ENCODE assay signal across 10 mouse cellular contexts in genomic region chr2:93899397-93900380, GRCm38 (mm10). TPM values are rescaled to one million over a fixed set of nuclear protein-coding genes. Genes with fewer than 3 reads are reported as not detected.
DNase-seq lines count a peak whose midpoint lies in the region; ATAC-seq and TF ChIP-seq lines count a peak whose summit lies in the region.
"Had no signal": no experiment of that assay in that cellular context is flagged by ENCODE, and none has a peak within 500 bp of the region (broad histone marks: within the 10 kb centered on the region; RNA-seq: fewer than 3 reads in every experiment).

No protein-coding gene starts in this region.

- no peak overlapping the region for H3K4me2 ChIP-seq in lung, embryonic 15.5 days
- no peak overlapping the region for H3K4me2 ChIP-seq in limb, embryonic 14.5 days (replicated peaks; ENCODE audit: low read depth, low read length, severe bottlenecking)
- H3K4me2 ChIP-seq: midbrain, embryonic 12.5 days had no signal

- no peak for TF ChIP-seq POLR2A in limb, embryonic 14.5 days (IDR thresholded peaks at IDR 0.05; ENCODE audit: borderline replicate concordance, extremely low read depth, insufficient read depth, insufficient read length)

- H3K36me3 ChIP-seq in lung, embryonic 15.5 days, result no peaks in the 10 kb centered on the region
- no peaks in the 10 kb centered on the region for H3K36me3 ChIP-seq in embryonic facial prominence, embryonic 10.5 days (replicated peaks)
- no peaks in the 10 kb centered on the region for H3K36me3 ChIP-seq in limb, embryonic 14.5 days (ENCODE audit: control insufficient read depth, insufficient read depth, low read length)
- H3K36me3 ChIP-seq: midbrain, embryonic 12.5 days had no signal

- H3K4me1 ChIP-seq in lung, embryonic 15.5 days, result no peaks in the 10 kb centered on the region; the same call in 1 of the 2 replicates
- peaks cover 6% of the 10 kb centered on the region for H3K4me1 ChIP-seq in embryonic facial prominence, embryonic 10.5 days
- no peaks in the 10 kb centered on the region for H3K4me1 ChIP-seq in limb, embryonic 14.5 days (ENCODE audit: control insufficient read depth, insufficient read depth, low read length)
- H3K4me1 ChIP-seq: midbrain, embryonic 12.5 days had no signal

- WGBS in lung, embryonic 15.5 days, result 45% methylated on average over 16 of the region's 16 CpGs
- WGBS in embryonic facial prominence, embryonic 10.5 days, result 53% methylated on average over 16 of the region's 16 CpGs
- 48% methylated on average over 16 of the region's 16 CpGs for WGBS in limb, embryonic 14.5 days

- DNase-seq in heart, postnatal 4 days, result peak; percentile 35
- DNase-seq in heart, adult 9 months (ENCODE audit: low spot score in 2 of 2), result no peak
- no peak for DNase-seq in lung, postnatal 4 days
- peak; percentile 82 for DNase-seq in embryonic facial prominence, embryonic 10.5 days (ENCODE audit: low spot score)
- peak; percentile 47 for DNase-seq in limb, embryonic 14.5 days (ENCODE audit: low spot score)
- DNase-seq in spleen, postnatal 14 days (ENCODE audit: low spot score in 2 of 2), result no peak
- no peak for DNase-seq in adrenal gland, adult 2 months
- DNase-seq: gastrocnemius, adult 2 months had no signal

- no peak overlapping the region for H3K27ac ChIP-seq in lung, embryonic 15.5 days
- no peak overlapping the region for H3K27ac ChIP-seq in embryonic facial prominence, embryonic 10.5 days (replicated peaks)
- H3K27ac ChIP-seq in limb, embryonic 14.5 days (replicated peaks; ENCODE audit: low read depth, low read length), result no peak overlapping the region
- H3K27ac ChIP-seq: gastrocnemius, adult 2 months; midbrain, embryonic 12.5 days had no signal

- H3K4me3 ChIP-seq in lung, embryonic 15.5 days, result no peak overlapping the region
- H3K4me3 ChIP-seq in embryonic facial prominence, embryonic 10.5 days, result no peak overlapping the region
- H3K4me3 ChIP-seq in limb, embryonic 14.5 days (replicated peaks; ENCODE audit: low read length), result no peak overlapping the region
- H3K4me3 ChIP-seq: gastrocnemius, adult 2 months; midbrain, embryonic 12.5 days had no signal

- no peaks in the 10 kb centered on the region for H3K9me3 ChIP-seq in lung, embryonic 15.5 days
- H3K9me3 ChIP-seq in embryonic facial prominence, embryonic 10.5 days, result no peaks in the 10 kb centered on the region
- no peaks in the 10 kb centered on the region for H3K9me3 ChIP-seq in limb, embryonic 14.5 days (ENCODE audit: control insufficient read depth, low read length)
- H3K9me3 ChIP-seq: midbrain, embryonic 12.5 days had no signal

- peak; percentile 53; the same call in 1 of the 2 replicates for ATAC-seq in lung, embryonic 15.5 days (ENCODE audit: borderline replicate concordance, extremely low read depth, low FRiP score, low TSS enrichment)
- ATAC-seq in limb, embryonic 14.5 days (ENCODE audit: low FRiP score, low read depth), result no peak

- no peak overlapping the region for H3K9ac ChIP-seq in lung, embryonic 15.5 days
- H3K9ac ChIP-seq in limb, embryonic 14.5 days (ENCODE audit: low read depth, low read length, severe bottlenecking), result no peak overlapping the region
- H3K9ac ChIP-seq: midbrain, embryonic 12.5 days had no signal

- no peaks in the 10 kb centered on the region for H3K27me3 ChIP-seq in lung, embryonic 15.5 days
- H3K27me3 ChIP-seq in embryonic facial prominence, embryonic 10.5 days (replicated peaks; ENCODE audit: low read depth, poor library complexity, severe bottlenecking), result no peaks in the 10 kb centered on the region
- H3K27me3 ChIP-seq in limb, embryonic 14.5 days (ENCODE audit: control insufficient read depth, insufficient read depth, low read length), result no peaks in the 10 kb centered on the region
- H3K27me3 ChIP-seq: midbrain, embryonic 12.5 days had no signal

RNA-seq across cellular contexts. Expression of gene Accsl, which starts 30.7 kb away (rescaled TPM):
- not detected for total RNA-seq in heart, postnatal 4 days (2021)
- polyA plus RNA-seq in lung, embryonic 15.5 days (2015; fragmentation: Nextera tagmentation; extraction: Ambion mirVana), result 0.47 TPM in 1 of 2 replicates, not detected in the other
- 0.14 and 0.34 TPM in 2 replicates for polyA plus RNA-seq in embryonic facial prominence, embryonic 10.5 days (2016; fragmentation: Nextera tagmentation; extraction: Ambion mirVana)
- 0.15 and 0.17 TPM in 2 replicates for polyA plus RNA-seq in limb, embryonic 14.5 days (2012; rRNA removed)
- 0.29 TPM in 1 of 2 replicates, not detected in the other for polyA plus RNA-seq in limb, embryonic 14.5 days (2014; fragmentation: Nextera tagmentation; extraction: Ambion mirVana)
- 1 to 10 TPM in 1 of 2 experiments, under 1 TPM in 1; 0.43 to 1.6 TPM for total RNA-seq in adrenal gland, adult 2 months (2021)
- polyA plus RNA-seq in adrenal gland, adult 2 months (2012; rRNA removed), result not detected in 2 replicates
- total RNA-seq: gastrocnemius, adult 2 months had no signal

RNA-seq across cellular contexts. Expression of gene Accs, which starts 49.9 kb away (rescaled TPM):
- total RNA-seq in heart, postnatal 4 days (2021), result 10 to 100 TPM; 10.2 to 10.6 TPM
- polyA plus RNA-seq in lung, embryonic 15.5 days (2015; fragmentation: Nextera tagmentation; extraction: Ambion mirVana), result 7.4 and 9.2 TPM in 2 replicates
- 10.9 and 11.2 TPM in 2 replicates for polyA plus RNA-seq in embryonic facial prominence, embryonic 10.5 days (2016; fragmentation: Nextera tagmentation; extraction: Ambion mirVana)
- 28.6 and 32.3 TPM in 2 replicates for polyA plus RNA-seq in limb, embryonic 14.5 days (2012; rRNA removed)
- 8.2 and 8.3 TPM in 2 replicates for polyA plus RNA-seq in limb, embryonic 14.5 days (2014; fragmentation: Nextera tagmentation; extraction: Ambion mirVana)
- 1 to 10 TPM; 8.9 to 9.6 TPM for total RNA-seq in adrenal gland, adult 2 months (2021)
- polyA plus RNA-seq in adrenal gland, adult 2 months (2012; rRNA removed), result 15.2 and 16.7 TPM in 2 replicates

RNA-seq across cellular contexts. Expression of gene Gm13889, which starts 57.3 kb away (rescaled TPM):
- 10 to 100 TPM; 24.2 to 26.7 TPM for total RNA-seq in heart, postnatal 4 days (2021)
- polyA plus RNA-seq in lung, embryonic 15.5 days (2015; fragmentation: Nextera tagmentation; extraction: Ambion mirVana), result 32.1 and 32.4 TPM in 2 replicates
- 1.9 and 2.4 TPM in 2 replicates for polyA plus RNA-seq in embryonic facial prominence, embryonic 10.5 days (2016; fragmentation: Nextera tagmentation; extraction: Ambion mirVana)
- polyA plus RNA-seq in limb, embryonic 14.5 days (2012; rRNA removed), result 7.7 and 8.3 TPM in 2 replicates
- 4.9 and 5.7 TPM in 2 replicates for polyA plus RNA-seq in limb, embryonic 14.5 days (2014; fragmentation: Nextera tagmentation; extraction: Ambion mirVana)
- total RNA-seq in adrenal gland, adult 2 months (2021), result 10 to 100 TPM; 38.1 to 50.3 TPM
- polyA plus RNA-seq in adrenal gland, adult 2 months (2012; rRNA removed), result 62.0 and 80.6 TPM in 2 replicates

Comparison
In these comparisons a context has a peak if more than half of its experiments do, and no peak if none do; other contexts are left out.
1. DNase-seq: peak in heart, postnatal 4 days (single experiment), embryonic facial prominence, embryonic 10.5 days (single experiment) and limb, embryonic 14.5 days (single experiment); none in heart, adult 9 months (0 of 2), lung, postnatal 4 days (0 of 2), spleen, postnatal 14 days (0 of 2) and adrenal gland, adult 2 months (single experiment).